In genomic region chr11:100297801-100298200, GRCm38 (mm10) we compare ENCODE assay signal across 8 mouse cellular contexts. TPM values are rescaled to one million over a fixed set of nuclear protein-coding genes. Genes with fewer than 3 reads are reported as not detected.
DNase-seq lines count a peak whose midpoint lies in the region; ATAC-seq and TF ChIP-seq lines count a peak whose summit lies in the region.

No protein-coding gene starts in this region.

- no peaks in the 10 kb centered on the region for H3K27me3 ChIP-seq in forebrain, postnatal 0 days (ENCODE audit: insufficient read depth, low read length)
- peaks cover 13% of the 10 kb centered on the region; the same call in 1 of the 2 replicates for H3K27me3 ChIP-seq in liver, embryonic 15.5 days
- no peaks in the 10 kb centered on the region for H3K27me3 ChIP-seq in testis, adult 2 months (ENCODE audit: control insufficient read depth, insufficient read depth, low read length)

- peak overlapping the region; percentile 37; the same call in 1 of the 2 replicates for H3K4me2 ChIP-seq in forebrain, postnatal 0 days (ENCODE audit: low read depth)
- H3K4me2 ChIP-seq in liver, embryonic 15.5 days, result peak overlapping the region; percentile 46

- peak overlapping the region; percentile 26; the same call in 1 of the 2 replicates for H3K4me3 ChIP-seq in layer of hippocampus, adult 2 months
- H3K4me3 ChIP-seq in forebrain, postnatal 0 days (ENCODE audit: low read depth, low read length), result no peak overlapping the region
- H3K4me3 ChIP-seq in liver, embryonic 15.5 days (replicated peaks), result no peak overlapping the region
- peak overlapping the region; percentile 25; the same call in 1 of the 2 replicates for H3K4me3 ChIP-seq in testis, adult 2 months (ENCODE audit: control insufficient read depth, low read depth, low read length)

- 0 out of 2 replicates have a peak overlapping the region, but pooled peaks have one; percentile 15 for H3K9ac ChIP-seq in forebrain, postnatal 0 days
- no peak overlapping the region for H3K9ac ChIP-seq in liver, embryonic 15.5 days

- ATAC-seq in forebrain, postnatal 0 days, result 0 out of 2 replicates have a peak, but pooled peaks have one; percentile 12
- ATAC-seq in liver, embryonic 15.5 days (ENCODE audit: insufficient read depth), result no peak

- no peaks in the 10 kb centered on the region for H3K36me3 ChIP-seq in forebrain, postnatal 0 days (ENCODE audit: insufficient read depth)
- H3K36me3 ChIP-seq in liver, embryonic 15.5 days (replicated peaks), result no peaks in the 10 kb centered on the region
- H3K36me3 ChIP-seq in testis, adult 2 months (ENCODE audit: control insufficient read depth, insufficient read depth, low read length), result no peaks in the 10 kb centered on the region

- no peak for TF ChIP-seq POLR2A in testis, adult 2 months (IDR thresholded peaks at IDR 0.05; ENCODE audit: control insufficient read depth, low read depth, low read length)

- DNase-seq in layer of hippocampus, adult 2 months (ENCODE audit: low spot score in 2 of 2), result no peak
- DNase-seq in layer of hippocampus, adult 9-10 months (ENCODE audit: low spot score), result no peak
- DNase-seq in NIH3T3 (ENCODE audit: low read depth), result peak; percentile 37
- no peak for DNase-seq in forebrain, postnatal 0 days
- DNase-seq in layer of hippocampus, adult 18-20 months (ENCODE audit: low spot score in 2 of 2), result no peak
- DNase-seq in right cerebral cortex, adult 2 months (ENCODE audit: low spot score in 2 of 2), result no peak

- H3K9me3 ChIP-seq in forebrain, postnatal 0 days (ENCODE audit: low read length), result no peaks in the 10 kb centered on the region
- no peaks in the 10 kb centered on the region for H3K9me3 ChIP-seq in liver, embryonic 15.5 days (replicated peaks)

- peak; percentile 66 for TF ChIP-seq CTCF in layer of hippocampus, adult 2 months (conservative IDR thresholded peaks at IDR 0.05)
- peak; percentile 68 for TF ChIP-seq CTCF in forebrain, postnatal 0 days (IDR thresholded peaks at IDR 0.05; ENCODE audit: low read depth)
- peak; percentile 64 for TF ChIP-seq CTCF in testis, adult 2 months (IDR thresholded peaks at IDR 0.05; ENCODE audit: control insufficient read depth, insufficient read depth, insufficient replicate concordance, low read depth, low read length)

- 41% methylated on average over 5 of the region's 5 CpGs for WGBS in forebrain, postnatal 0 days
- 27% methylated on average over 5 of the region's 5 CpGs for WGBS in liver, embryonic 15.5 days (ENCODE audit: insufficient replicate concordance)

- H3K27ac ChIP-seq in layer of hippocampus, adult 2 months, result no peak overlapping the region
- H3K27ac ChIP-seq in forebrain, postnatal 0 days (ENCODE audit: low read depth, low read length), result no peak overlapping the region
- H3K27ac ChIP-seq in liver, embryonic 15.5 days (replicated peaks), result no peak overlapping the region
- no peak overlapping the region for H3K27ac ChIP-seq in testis, adult 2 months (ENCODE audit: control insufficient read depth, insufficient read depth, low read depth, low read length)

- no peaks in the 10 kb centered on the region for H3K4me1 ChIP-seq in forebrain, postnatal 0 days (ENCODE audit: insufficient read depth)
- H3K4me1 ChIP-seq in liver, embryonic 15.5 days (replicated peaks), result peaks cover 4% of the 10 kb centered on the region
- peaks cover 2% of the 10 kb centered on the region for H3K4me1 ChIP-seq in testis, adult 2 months (ENCODE audit: control insufficient read depth, insufficient read depth, low read length)

RNA-seq across cellular contexts. Expression of gene Eif1, which starts 21.9 kb away (rescaled TPM):
- 100 to 1,000 TPM; 713 to 750 TPM for total RNA-seq in layer of hippocampus, adult 2 months (2021)
- 105 and 115 TPM in 2 replicates for total RNA-seq in forebrain, postnatal 0 days (2014; rRNA removed)
- polyA plus RNA-seq in forebrain, postnatal 0 days (2015; fragmentation: Nextera tagmentation; extraction: Ambion mirVana), result 1,342 and 1,370 TPM in 2 replicates
- 1,286 and 1,576 TPM in 2 replicates for polyA plus RNA-seq in liver, embryonic 15.5 days (2015; fragmentation: Nextera tagmentation; extraction: Ambion mirVana)
- polyA plus RNA-seq in testis, adult 2 months (2012; rRNA removed), result 260 and 396 TPM in 2 replicates
- 100 to 1,000 TPM; 739 to 776 TPM for total RNA-seq in layer of hippocampus, adult 18-20 months (2021)

RNA-seq across cellular contexts. Expression of gene Krt42, which starts 28.1 kb away (rescaled TPM):
- not detected for total RNA-seq in layer of hippocampus, adult 2 months (2021)
- not detected in 2 replicates for total RNA-seq in forebrain, postnatal 0 days (2014; rRNA removed)
- polyA plus RNA-seq in forebrain, postnatal 0 days (2015; fragmentation: Nextera tagmentation; extraction: Ambion mirVana), result not detected in 2 replicates
- not detected in 2 replicates for polyA plus RNA-seq in liver, embryonic 15.5 days (2015; fragmentation: Nextera tagmentation; extraction: Ambion mirVana)
- polyA plus RNA-seq in testis, adult 2 months (2012; rRNA removed), result not detected in 2 replicates
- not detected for total RNA-seq in layer of hippocampus, adult 18-20 months (2021)

RNA-seq across cellular contexts. Expression of gene Gast, which starts 36.4 kb away (rescaled TPM):
- not detected for total RNA-seq in layer of hippocampus, adult 2 months (2021)
- total RNA-seq in forebrain, postnatal 0 days (2014; rRNA removed), result not detected in 2 replicates
- 0.48 and 0.51 TPM in 2 replicates for polyA plus RNA-seq in forebrain, postnatal 0 days (2015; fragmentation: Nextera tagmentation; extraction: Ambion mirVana)
- polyA plus RNA-seq in liver, embryonic 15.5 days (2015; fragmentation: Nextera tagmentation; extraction: Ambion mirVana), result not detected in 2 replicates
- polyA plus RNA-seq in testis, adult 2 months (2012; rRNA removed), result 0.43 TPM in 1 of 2 replicates, not detected in the other
- not detected for total RNA-seq in layer of hippocampus, adult 18-20 months (2021)

RNA-seq across cellular contexts. Expression of gene Krt17, which starts 37.0 kb away (rescaled TPM):
- total RNA-seq in layer of hippocampus, adult 2 months (2021), result not detected
- total RNA-seq in forebrain, postnatal 0 days (2014; rRNA removed), result 0.31 TPM in 1 of 2 replicates, not detected in the other
- 0.47 and 0.51 TPM in 2 replicates for polyA plus RNA-seq in forebrain, postnatal 0 days (2015; fragmentation: Nextera tagmentation; extraction: Ambion mirVana)
- 0.33 and 0.40 TPM in 2 replicates for polyA plus RNA-seq in liver, embryonic 15.5 days (2015; fragmentation: Nextera tagmentation; extraction: Ambion mirVana)
- polyA plus RNA-seq in testis, adult 2 months (2012; rRNA removed), result not detected in 2 replicates
- total RNA-seq in layer of hippocampus, adult 18-20 months (2021), result not detected

RNA-seq across cellular contexts. Expression of gene Krt16, which starts 49.1 kb away (rescaled TPM):
- not detected for total RNA-seq in layer of hippocampus, adult 2 months (2021)
- not detected in 2 replicates for total RNA-seq in forebrain, postnatal 0 days (2014; rRNA removed)
- not detected in 2 replicates for polyA plus RNA-seq in forebrain, postnatal 0 days (2015; fragmentation: Nextera tagmentation; extraction: Ambion mirVana)
- polyA plus RNA-seq in liver, embryonic 15.5 days (2015; fragmentation: Nextera tagmentation; extraction: Ambion mirVana), result not detected in 2 replicates
- not detected in 2 replicates for polyA plus RNA-seq in testis, adult 2 months (2012; rRNA removed)
- total RNA-seq in layer of hippocampus, adult 18-20 months (2021), result not detected

Comparison
In these comparisons a context has a peak if more than half of its experiments do, and no peak if none do; other contexts are left out.
1. H3K4me3 ChIP-seq: peak in layer of hippocampus, adult 2 months (single experiment) and testis, adult 2 months (single experiment); none in forebrain, postnatal 0 days (single experiment) and liver, embryonic 15.5 days (single experiment).
2. Peak in every context shown above with its lines, with median percentiles within 50 percentile points of each other: CTCF ChIP-seq.